Mouse (Mus musculus): ENCODE data around the gene Podxl.

Gene Podxl

DNA sequence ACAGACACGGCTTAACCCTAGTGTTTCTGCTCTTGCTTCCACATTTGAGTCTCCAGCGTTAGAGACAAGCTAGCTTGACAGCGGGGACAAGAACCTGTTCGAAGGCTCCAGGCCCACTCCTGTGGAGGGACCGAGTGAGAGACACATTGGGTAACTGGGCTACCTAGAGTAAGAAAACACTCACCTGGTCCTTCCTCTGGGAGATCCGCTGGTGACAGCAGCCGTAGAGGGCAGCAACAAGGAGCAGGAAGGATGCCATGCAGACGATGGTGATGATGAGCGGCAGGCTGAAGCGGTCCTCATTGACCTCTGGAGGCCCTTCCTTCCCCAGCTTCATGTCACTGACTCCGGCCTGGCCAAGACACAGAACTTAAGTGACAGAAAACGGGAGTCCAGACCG is 39.7 kb downstream of the Podxl start:
- DNase-seq (ENCODE audit: low read depth, low spot score), result no peak

DNA sequence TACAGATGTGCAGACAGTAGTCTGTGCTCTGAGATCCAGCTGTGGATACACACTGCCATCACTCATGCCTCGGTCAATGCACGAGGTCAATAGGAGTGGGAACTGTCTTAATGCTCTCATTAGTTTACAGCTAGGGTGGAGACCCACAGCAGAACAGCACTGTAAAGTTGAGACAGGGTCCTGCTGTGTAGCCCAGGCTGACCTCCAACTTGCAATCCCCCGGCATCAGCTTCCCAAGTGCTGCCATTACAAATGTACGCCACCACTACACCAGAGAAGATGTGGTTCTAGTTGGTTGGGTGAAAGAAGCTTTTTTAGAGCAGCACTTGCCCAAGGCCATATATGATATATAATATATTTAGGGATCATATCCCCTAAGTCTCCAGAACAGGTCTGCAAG is 40.1 kb downstream of the Podxl start:
- DNase-seq (ENCODE audit: low read depth, low spot score), result no peak

DNA sequence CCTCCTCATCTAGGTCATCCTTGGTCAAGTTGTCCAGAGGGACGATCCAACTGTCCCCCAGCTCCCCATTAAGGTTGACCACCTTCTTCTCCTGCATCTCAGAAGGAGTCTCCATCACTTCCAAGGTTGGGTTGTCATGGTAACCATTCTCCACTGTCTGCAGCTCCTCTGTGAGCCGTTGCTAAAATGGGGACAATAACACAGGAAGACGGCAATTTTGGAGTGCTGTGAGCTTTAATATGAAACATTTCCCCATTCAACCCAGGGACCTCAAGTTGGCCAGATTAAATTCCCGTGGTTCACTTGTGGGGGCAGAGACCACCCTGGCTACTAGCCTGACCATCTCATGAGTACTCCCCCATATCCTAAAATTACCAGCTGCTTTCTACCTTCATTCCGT is 40.7 kb downstream of the Podxl start:
- DNase-seq (ENCODE audit: low read depth, low spot score), result no peak

DNA sequence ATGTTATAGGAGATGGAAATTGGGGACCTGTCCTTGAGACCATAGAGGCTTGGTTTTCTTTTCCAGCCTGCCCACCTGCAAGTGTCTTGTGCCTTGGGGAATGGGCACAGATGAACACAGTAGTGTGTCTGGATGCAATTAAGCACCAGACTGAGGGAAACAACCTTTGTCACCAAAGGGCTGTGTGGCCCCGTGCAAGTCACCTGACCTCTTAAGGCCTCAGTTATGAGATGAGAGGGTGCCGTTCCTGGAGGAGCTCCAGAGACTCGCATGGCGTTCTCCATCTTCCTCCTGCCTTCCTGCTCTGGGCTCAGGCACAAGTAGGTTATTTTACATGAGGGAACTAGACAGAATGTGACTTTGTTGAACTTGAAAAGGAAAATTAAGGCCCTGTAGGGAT is 41.3 kb downstream of the Podxl start:
- DNase-seq (ENCODE audit: low read depth, low spot score), result no peak

- no peak for DNase-seq (ENCODE audit: low read depth, low spot score)
These were observed 42.1 kb downstream of the Podxl start for GRCm38 (mm10) chr6:31521491-31522355.

- no peak for DNase-seq (ENCODE audit: low read depth, low spot score)
These were observed 43.1 kb downstream of the Podxl start for GRCm38 (mm10) chr6:31520486-31521215.

DNA sequence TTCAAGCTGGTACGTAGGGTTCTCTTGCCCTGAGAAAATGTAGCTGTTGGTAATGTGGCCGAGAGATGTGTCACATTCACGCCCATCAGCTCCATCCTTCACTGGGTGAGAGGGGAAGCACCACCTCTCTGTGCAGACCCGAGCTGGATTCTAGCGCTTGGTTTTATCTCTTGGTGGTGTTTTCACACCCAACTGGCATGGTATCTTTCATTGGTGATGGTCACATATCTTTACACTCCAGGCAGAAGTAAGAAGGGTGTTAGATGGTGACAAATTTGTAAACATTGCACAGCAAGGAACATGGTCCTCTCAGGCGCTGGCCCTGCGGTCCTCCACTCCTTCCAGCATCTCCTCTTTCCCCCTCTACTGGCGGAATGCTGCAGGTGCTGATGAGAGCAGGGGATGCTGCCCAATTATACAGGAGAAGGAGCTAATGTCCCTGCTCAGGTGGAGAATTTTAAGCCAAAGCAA is 44.7 kb downstream of the Podxl start:
- DNase-seq (ENCODE audit: low read depth, low spot score), result no peak

DNA sequence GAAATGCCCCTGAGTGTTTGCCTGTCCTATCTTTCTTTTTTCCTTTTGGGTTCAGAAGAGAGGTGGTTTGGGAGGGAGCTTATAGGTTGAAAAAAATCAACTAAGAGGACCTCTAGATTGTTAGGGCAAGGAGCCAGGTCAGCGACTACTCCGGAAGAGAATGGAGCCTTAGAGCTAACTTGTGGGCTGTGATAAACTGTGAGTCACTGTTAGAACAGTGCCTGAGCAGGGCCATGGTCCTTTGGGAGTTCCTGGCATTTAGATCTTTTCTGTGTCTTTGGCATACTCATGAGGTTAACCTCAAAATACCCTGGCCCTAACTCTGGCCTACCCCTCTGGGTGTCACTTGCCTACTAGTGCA is 45.5 kb downstream of the Podxl start:
- DNase-seq (ENCODE audit: low read depth, low spot score), result no peak

GRCm38 (mm10) chr6:31517681-31518337 is 46.0 kb downstream of the Podxl start:
- DNase-seq (ENCODE audit: low read depth, low spot score), result no peak

- DNase-seq (ENCODE audit: low read depth, low spot score), result no peak
These were observed 50.1 kb downstream of the Podxl start for GRCm38 (mm10) chr6:31513726-31514125.

DNA sequence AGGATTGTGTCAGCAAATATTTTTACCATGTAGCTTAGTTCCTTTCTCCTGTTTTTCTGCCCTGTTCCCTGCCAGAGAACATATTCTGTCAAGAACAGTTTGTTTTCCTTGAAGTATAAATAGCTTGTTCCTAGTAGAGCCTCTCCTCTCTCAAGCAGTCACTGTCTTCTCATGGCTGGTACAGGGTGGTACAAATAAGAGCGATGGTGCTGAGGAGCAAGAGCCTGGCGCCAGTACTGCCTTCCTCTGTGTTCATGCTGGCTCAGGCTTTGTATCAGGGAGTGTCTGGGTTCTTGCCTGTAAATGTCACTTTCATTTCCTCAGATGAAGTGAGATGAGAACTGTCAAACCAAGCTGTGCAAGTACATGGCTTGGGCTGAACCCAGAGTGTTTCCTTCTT is 61.2 kb downstream of the Podxl start:
- no peak for DNase-seq (ENCODE audit: low read depth, low spot score)

- no peak for DNase-seq (ENCODE audit: low read depth, low spot score)
These were observed 63.1 kb downstream of the Podxl start for GRCm38 (mm10) chr6:31500691-31501090.

DNA sequence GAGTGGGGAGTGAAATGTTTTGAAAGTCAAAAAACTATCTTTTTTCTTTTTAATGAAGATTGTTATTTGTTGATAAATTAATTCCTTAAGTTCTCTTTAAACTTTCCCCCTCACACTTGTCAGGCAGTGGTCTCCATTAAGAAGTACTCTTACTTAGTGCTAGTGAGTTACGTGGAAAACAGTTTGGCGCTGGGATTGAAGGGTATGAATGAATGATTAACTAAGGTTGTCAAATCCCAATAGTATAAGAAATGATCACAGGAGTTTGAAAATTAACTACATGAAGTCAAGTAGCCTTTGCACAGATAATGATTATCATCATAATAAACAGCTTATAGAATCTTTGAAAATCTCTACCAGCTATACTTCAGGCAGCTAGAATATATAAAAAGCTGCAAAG is 63.5 kb downstream of the Podxl start:
- DNase-seq (ENCODE audit: low read depth, low spot score), result no peak

GRCm38 (mm10) chr6:31499836-31500235 is 63.9 kb downstream of the Podxl start:
- DNase-seq (ENCODE audit: low read depth, low spot score), result no peak

DNA sequence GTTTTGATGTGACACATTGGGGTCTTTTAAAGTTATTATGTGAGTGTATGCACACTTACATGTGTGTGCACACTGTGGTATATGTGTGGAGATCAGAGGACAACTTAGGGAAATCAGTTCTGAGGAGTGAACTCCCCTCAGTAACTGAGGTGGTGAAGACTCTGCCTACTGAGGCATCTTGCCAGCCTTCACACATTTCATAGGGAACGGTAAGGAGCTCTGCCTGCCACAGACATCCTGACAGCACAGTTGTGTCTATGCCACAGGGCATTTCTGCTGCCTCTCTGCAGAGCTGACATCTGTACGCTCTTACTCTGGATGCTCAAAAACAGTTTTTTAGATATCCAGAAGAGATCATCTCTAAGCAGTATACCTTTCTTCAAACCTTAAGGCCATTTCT is 67.6 kb downstream of the Podxl start:
- no peak for DNase-seq (ENCODE audit: low read depth, low spot score)

- no peak for DNase-seq (ENCODE audit: low read depth, low spot score)
These were observed 68.6 kb downstream of the Podxl start for GRCm38 (mm10) chr6:31495122-31495731.

DNA sequence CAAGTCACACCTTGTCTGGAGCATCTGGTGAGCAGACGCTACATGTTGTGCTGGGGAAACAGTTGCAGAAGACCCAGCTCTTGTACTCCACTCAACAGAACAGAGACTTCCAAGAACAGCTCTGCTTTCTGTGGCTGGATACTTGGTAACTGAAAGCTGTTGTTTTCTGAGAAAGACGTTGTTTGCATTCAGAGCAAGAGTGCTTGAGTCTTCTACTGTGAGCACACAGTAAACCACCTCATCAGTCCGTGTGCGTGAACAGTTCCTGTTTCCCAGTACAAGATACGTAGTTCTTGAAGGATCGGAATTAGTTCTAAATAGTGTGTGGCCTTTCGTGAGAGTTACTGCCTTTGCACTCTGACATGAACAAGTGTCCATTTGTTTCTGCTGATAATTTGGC is 73.8 kb downstream of the Podxl start:
- no peak for DNase-seq (ENCODE audit: low read depth, low spot score)

GRCm38 (mm10) chr6:31486601-31487000 is 77.2 kb downstream of the Podxl start:
- no peak for DNase-seq (ENCODE audit: low read depth, low spot score)

DNA sequence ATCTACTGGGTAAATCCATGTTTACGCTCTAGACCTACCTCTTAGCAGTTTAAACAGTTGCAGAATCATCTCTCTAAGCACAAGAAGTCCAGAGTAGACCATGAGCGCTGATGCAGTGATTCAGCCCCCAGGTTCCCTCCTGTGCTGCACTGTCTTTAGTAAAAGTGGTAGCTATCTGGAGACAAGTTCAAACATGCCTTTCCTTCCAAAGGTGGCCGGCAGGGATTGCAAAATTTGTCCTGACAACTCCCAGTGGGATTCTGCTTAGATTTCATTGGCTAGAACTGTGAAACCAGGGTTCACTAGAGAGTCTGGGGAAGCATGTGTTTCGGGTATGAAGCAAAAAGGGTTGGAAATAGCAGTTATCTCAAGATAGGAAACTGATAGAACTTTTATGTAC is 83.8 kb downstream of the Podxl start:
- no peak for DNase-seq (ENCODE audit: low read depth, low spot score)

DNA sequence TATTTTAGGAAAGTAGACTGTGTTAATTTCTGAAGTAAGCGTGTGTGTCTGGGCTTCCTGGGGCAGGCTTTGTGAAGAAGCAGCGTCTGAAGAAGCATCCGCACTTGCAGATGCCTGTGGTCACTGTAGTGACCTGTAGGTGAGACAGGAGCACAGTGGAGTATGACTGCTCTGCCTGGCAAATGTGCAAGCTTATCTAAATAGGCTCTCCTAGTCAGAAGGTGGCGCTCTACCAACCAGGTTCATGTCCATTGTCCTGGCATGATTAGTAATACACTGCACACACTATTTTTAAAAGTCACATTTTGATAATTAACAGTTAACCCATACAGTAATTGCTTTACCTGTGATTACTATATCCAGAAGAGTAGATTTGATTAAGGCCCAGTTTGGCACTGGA is 85.6 kb downstream of the Podxl start:
- no peak for DNase-seq (ENCODE audit: low read depth, low spot score)

All from retina, adult 2 months (tissue).